Mouse (Mus musculus) midbrain, postnatal 0 days (tissue): ENCODE data around the gene Eya4. TPM values are rescaled to one million over a fixed set of nuclear protein-coding genes. Genes with fewer than 3 reads are reported as not detected.

Experiments
- ATAC-seq: fragments of 200-750 bp; cut with Nextera tagmentation; 2 replicates; pipeline ENCODE4 v1.8.0; 2017; ENCODE audit warnings: moderate number of reproducible peaks, mild to moderate bottlenecking, moderate TSS enrichment, moderate library complexity; ENCODE audit not compliant: low FRiP score
- DNase-seq: peaks from one replicate; pipeline ENCODE4 v3.0.0-alpha.2; 2015; ENCODE audit warnings: low spot score
- H3K27ac ChIP-seq: fragments of 300-500 bp; sonication (generic); 2 replicates; pipeline ENCODE4 v1.5.1; 2014; ENCODE audit warnings: low read depth, mild to moderate bottlenecking, low read length, mixed read lengths
- H3K27me3 ChIP-seq: fragments of 300-500 bp; sonication (generic); 2 replicates; pipeline ENCODE4 v1.6.1; 2014; ENCODE audit warnings: low read length, control low read depth, mixed read lengths; ENCODE audit not compliant: insufficient read depth
- H3K36me3 ChIP-seq: fragments of 300-500 bp; sonication (generic); 2 replicates; pipeline ENCODE4 v1.6.1; 2014; ENCODE audit warnings: low read length, control low read depth, mixed read lengths; ENCODE audit not compliant: insufficient read depth
- H3K4me1 ChIP-seq: fragments of 300-500 bp; sonication (generic); 2 replicates; pipeline ENCODE4 v1.6.1; 2014; ENCODE audit warnings: mild to moderate bottlenecking, control low read depth, antibody characterized with exemption, low read length, mixed read lengths; ENCODE audit not compliant: insufficient read depth
- H3K4me2 ChIP-seq: fragments of 300-500 bp; sonication (generic); 2 replicates; pipeline ENCODE4 v1.6.1; 2014; ENCODE audit warnings: low read depth, mild to moderate bottlenecking, low read length, mixed read lengths; ENCODE audit not compliant: poor library complexity, severe bottlenecking
- H3K4me3 ChIP-seq: fragments of 300-500 bp; sonication (generic); 2 replicates; pipeline ENCODE4 v1.5.1; 2014; ENCODE audit warnings: low read depth, mild to moderate bottlenecking, low read length, moderate library complexity
- H3K9ac ChIP-seq: fragments of 300-500 bp; sonication (generic); replicated peaks from 2 replicates; pipeline ENCODE4 v1.6.1; 2014; ENCODE audit warnings: mild to moderate bottlenecking, low read length, moderate library complexity, mixed read lengths; ENCODE audit not compliant: poor library complexity, severe bottlenecking
- H3K9me3 ChIP-seq: fragments of 300-500 bp; sonication (generic); 2 replicates; pipeline ENCODE4 v1.6.1; 2016; ENCODE audit warnings: low read length, control low read depth
- CTCF ChIP-seq: IDR thresholded peaks from 2 replicates; pipeline ENCODE4 v1.5.1; 2016; ENCODE audit warnings: antibody characterized with exemption, mild to moderate bottlenecking
- WGBS: fragments of 180-500 bp; shearing (Covaris S2); extraction: QIAGEN DNeasy Blood & Tissue Kit; methylation state at CpG from one replicate; pipeline ENCODE4 v1.1.7; 2014; 5-methylcytosine and 5-hydroxymethylcytosine counted together
- polyA plus RNA-seq: library from polyadenylated mRNA; unstranded; fragments of >200 nt; fragmentation: Nextera tagmentation; extraction: Ambion mirVana; gene quantifications from 2 replicates; pipeline ENCODE4 v1.2.1, GENCODE M21; 2015
- total RNA-seq: library from RNA; depleted of rRNA; stranded (reverse); fragments of >200 nt; gene quantifications from 2 replicates; pipeline ENCODE4 v1.2.3, GENCODE M21; 2014

The Eya4 gene
- total and polyA plus RNA-seq, 2 experiments from 2014 or later, result 0.42 to 1.2 TPM

DNA sequence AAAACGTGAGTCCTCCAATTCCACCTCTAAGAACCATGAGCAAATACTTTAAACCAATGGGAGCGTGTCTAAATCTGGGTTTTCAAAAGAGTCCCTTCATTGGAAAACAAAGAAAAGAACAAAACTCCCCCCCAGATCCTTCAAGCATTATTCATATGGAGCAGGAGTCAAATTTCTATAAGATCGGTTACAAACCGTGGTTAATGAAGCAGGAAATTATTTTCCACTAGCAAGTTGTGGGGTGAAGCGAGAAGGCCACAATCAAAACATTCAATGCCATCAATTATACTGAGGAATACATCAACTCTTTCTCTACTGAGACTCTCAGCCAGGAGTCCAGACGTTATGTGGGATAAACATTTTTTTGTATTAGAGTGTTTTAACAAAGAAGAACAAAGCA lies 171.3 kb downstream of the Eya4 start:
- no peaks in the 10 kb centered on the region for H3K27me3 ChIP-seq
- H3K27ac ChIP-seq, result no peak overlapping the region
- WGBS, result 28% methylated on average over 6 of the region's 6 CpGs
- no peak for DNase-seq
- TF ChIP-seq CTCF, result no peak
- H3K9ac ChIP-seq, result no peak overlapping the region
- no peak overlapping the region for H3K4me2 ChIP-seq
- ATAC-seq, result no peak
- no peaks in the 10 kb centered on the region for H3K36me3 ChIP-seq
- no peaks in the 10 kb centered on the region for H3K9me3 ChIP-seq
- H3K4me1 ChIP-seq, result no peaks in the 10 kb centered on the region
- H3K4me3 ChIP-seq, result no peak overlapping the region

DNA sequence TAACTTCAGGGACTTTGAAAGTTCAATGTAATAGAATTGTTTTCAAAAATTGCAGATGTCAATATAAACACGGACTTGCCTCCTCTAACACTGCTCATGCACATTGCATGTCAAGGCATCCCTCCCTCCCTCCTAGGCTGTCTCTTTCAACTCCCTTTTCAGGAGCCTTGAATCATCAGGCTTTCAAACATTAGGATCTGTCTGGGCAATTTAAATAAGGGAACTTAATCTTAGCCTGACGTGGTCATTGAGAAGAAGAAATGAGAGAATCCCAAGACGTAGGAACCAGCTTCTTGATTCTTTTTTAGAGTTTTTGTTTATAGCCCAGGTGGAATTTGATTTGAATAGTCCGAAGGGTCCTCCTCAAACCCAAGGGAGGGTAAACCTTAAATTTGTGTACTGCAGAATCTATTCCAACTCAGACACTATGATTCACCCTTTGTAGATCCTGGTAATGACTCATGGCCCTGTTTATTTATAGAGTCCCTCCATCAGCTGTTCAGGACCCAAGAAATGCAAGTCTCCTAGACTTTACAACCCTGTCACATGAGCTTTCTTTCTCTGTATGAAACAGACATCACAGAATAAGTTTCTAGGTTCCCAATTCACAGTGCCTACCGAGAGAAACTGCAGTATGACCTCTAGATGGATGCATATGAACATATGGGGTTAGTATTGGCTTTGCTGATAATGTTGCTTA lies 173.1 kb downstream of the Eya4 start:
- H3K36me3 ChIP-seq, result no peaks in the 10 kb centered on the region
- no peak overlapping the region for H3K4me3 ChIP-seq
- ATAC-seq (no peak), DNase-seq (no peak)
- no peak for TF ChIP-seq CTCF
- no peak overlapping the region for H3K27ac ChIP-seq
- WGBS, result 72% methylated on average over 5 of the region's 5 CpGs
- H3K9ac ChIP-seq, result no peak overlapping the region
- no peak overlapping the region for H3K4me2 ChIP-seq
- H3K4me1 ChIP-seq, result no peaks in the 10 kb centered on the region
- no peaks in the 10 kb centered on the region for H3K27me3 ChIP-seq
- no peaks in the 10 kb centered on the region for H3K9me3 ChIP-seq

DNA sequence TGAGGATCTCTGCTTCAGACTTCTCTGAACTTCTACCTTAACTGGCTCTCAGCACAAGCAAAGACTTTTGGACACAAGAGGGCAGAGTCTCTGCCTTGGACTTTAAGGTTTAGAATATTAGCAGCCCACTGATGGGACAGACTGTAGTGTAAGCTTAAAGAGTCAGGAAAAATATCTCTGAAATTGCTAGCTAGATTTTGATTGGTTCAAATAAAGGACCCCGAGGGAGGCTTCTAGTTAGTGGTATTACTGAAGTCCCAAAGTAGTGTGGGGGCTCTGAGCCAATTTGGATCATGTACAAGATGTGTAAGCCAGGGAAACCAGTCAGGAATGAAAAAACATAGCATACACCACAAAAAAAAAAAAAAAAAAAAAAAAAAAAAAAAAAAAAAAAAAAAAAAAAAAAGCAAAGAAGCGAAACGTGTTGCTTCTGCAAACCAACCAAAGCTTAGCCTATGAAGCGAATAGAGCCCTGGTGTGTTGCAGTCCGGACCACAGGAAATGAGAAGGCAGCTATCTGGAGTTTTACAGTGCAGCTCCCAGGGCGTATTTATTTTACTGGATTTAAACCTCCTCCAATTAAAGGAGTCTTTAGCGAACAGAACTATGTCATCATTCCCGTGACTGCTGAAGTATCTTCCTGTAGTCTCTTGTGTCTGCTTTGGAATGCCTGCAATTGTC lies 173.8 kb downstream of the Eya4 start:
- H3K4me3 ChIP-seq, result no peak overlapping the region
- H3K27ac ChIP-seq, result no peak overlapping the region
- no peak overlapping the region for H3K4me2 ChIP-seq
- no peak overlapping the region for H3K9ac ChIP-seq
- WGBS, result 73% methylated on average over 8 of the region's 8 CpGs
- TF ChIP-seq CTCF, result peak; percentile 34; the same call in 1 of the 2 replicates
- no peaks in the 10 kb centered on the region for H3K4me1 ChIP-seq
- no peaks in the 10 kb centered on the region for H3K27me3 ChIP-seq
- no peaks in the 10 kb centered on the region for H3K36me3 ChIP-seq
- DNase-seq (peak; percentile 40), ATAC-seq (no peak)
- no peaks in the 10 kb centered on the region for H3K9me3 ChIP-seq

DNA sequence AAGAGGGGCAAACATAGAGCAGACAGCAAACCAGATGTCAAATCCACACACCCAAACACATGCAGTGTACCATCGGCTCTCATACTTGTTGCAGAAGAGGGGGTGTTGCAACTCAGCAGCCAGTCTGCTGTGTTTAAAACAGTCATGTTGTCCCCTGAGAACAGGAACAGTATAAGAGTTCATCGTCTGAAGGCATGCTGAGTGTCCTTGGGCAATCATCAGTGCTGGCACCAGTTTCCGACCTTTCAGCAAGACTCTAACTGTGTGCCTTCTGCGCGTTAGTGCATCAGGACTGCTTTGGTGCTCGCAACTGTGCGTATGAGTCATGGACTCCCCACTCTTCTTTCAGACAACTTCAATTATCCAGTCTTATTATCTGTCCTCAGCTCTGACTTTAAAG lies 179.0 kb downstream of the Eya4 start:
- Histone ChIP-seq H3K36me3 (no peaks in the 10 kb centered on the region), H3K9ac (no peak overlapping the region), H3K4me3 (no peak overlapping the region), H3K4me2 (no peak overlapping the region), H3K27ac (no peak overlapping the region), H3K9me3 (no peaks in the 10 kb centered on the region), H3K27me3 (no peaks in the 10 kb centered on the region), H3K4me1 (no peaks in the 10 kb centered on the region)
- DNase-seq, result no peak
- TF ChIP-seq CTCF, result no peak
- no peak for ATAC-seq
- WGBS, result 85% methylated on average over 7 of the region's 7 CpGs

DNA sequence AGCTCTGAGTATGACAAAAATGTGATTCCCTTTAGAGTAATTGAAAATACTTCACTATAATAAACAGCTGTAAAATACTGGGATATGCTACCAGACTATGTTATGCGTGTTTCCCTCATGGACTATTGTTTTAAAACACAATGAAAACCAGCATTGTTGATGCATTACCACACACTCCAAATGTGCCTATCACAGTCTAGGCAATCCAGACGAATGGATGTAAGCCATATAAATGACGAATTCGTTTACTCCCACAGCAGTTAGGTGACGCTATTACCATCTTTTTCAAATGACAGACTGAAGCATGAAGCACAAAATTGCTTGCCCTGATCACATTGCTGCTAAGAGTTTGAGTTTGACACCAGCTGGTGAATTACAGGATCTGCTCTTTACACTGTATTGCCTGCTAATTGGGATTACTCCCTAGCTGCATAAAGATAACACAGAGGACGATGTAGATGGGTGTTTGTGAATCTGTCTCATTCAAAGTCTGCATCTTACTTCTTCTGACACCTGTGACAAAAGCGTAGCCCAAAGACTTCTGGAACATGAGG lies 185.4 kb downstream of the Eya4 start:
- no peaks in the 10 kb centered on the region for H3K27me3 ChIP-seq
- DNase-seq (no peak), ATAC-seq (no peak)
- no peaks in the 10 kb centered on the region for H3K4me1 ChIP-seq
- no peaks in the 10 kb centered on the region for H3K36me3 ChIP-seq
- no peak for TF ChIP-seq CTCF
- H3K4me3 ChIP-seq, result no peak overlapping the region
- no peak overlapping the region for H3K27ac ChIP-seq
- H3K9ac ChIP-seq, result no peak overlapping the region
- WGBS, result 72% methylated on average over 7 of the region's 7 CpGs
- H3K4me2 ChIP-seq, result no peak overlapping the region
- no peaks in the 10 kb centered on the region for H3K9me3 ChIP-seq

DNA sequence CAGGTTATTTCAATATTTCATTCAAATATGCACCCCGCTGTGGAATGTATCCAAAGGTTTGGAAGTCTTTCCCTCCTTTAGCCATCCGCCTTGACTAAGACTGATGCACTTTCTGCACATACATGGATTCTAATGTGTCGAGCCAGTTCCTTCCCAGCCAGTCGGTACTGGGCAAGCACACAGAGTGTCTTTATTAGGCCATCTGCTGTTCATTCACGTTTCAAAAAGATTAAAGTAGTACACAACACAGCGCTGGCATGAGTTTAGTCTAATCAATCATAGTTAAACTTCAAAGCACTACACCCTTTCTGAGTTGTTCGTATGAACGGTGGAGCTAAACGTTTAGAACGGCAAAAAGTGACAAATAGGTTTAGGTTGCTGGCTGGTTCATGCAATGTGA lies 190.7 kb downstream of the Eya4 start:
- ATAC-seq (0 out of 2 replicates have a peak, but pooled peaks have one; percentile 16), DNase-seq (no peak)
- WGBS, result 69% methylated on average over 10 of the region's 10 CpGs
- Histone ChIP-seq H3K4me1 (no peaks in the 10 kb centered on the region), H3K36me3 (no peaks in the 10 kb centered on the region), H3K9me3 (no peaks in the 10 kb centered on the region), H3K9ac (no peak overlapping the region), H3K4me2 (no peak overlapping the region), H3K27me3 (no peaks in the 10 kb centered on the region), H3K4me3 (no peak overlapping the region), H3K27ac (no peak overlapping the region)
- TF ChIP-seq CTCF, result no peak
